Mouse (Mus musculus) cerebral cortex, adult 2 months (tissue): ENCODE results near the gene Kcnk16.

Source experiments
- WGBS: fragments of 180-500 bp; shearing (Covaris S2); methylation state at CpG from one replicate; pipeline ENCODE4 v1.1.7; 2018; 5-methylcytosine and 5-hydroxymethylcytosine counted together

Kcnk16 gene

DNA sequence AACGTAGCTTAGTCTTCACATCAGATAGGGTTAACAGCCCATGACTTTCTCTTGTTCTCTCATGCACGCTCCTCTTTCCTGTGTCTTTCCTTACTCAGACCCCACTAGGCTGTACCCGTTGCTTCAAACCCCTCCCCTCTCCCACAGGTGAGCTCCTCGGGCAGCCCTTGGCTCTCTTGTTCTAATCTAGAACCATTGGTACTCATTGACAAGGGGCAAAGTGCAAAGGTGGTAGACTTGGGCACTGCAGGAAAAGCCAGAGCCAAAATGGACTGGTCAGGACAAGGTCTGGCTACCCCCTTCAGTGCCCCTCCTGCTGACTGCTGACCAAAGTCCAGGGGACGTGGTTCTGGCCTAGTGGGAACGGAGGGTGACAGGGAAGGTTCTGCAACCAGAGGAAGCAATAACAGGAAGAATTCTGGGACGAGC lies 38.9 kb downstream of the Kcnk16 start:
- 89% methylated on average over 7 of the region's 7 CpGs for WGBS

DNA sequence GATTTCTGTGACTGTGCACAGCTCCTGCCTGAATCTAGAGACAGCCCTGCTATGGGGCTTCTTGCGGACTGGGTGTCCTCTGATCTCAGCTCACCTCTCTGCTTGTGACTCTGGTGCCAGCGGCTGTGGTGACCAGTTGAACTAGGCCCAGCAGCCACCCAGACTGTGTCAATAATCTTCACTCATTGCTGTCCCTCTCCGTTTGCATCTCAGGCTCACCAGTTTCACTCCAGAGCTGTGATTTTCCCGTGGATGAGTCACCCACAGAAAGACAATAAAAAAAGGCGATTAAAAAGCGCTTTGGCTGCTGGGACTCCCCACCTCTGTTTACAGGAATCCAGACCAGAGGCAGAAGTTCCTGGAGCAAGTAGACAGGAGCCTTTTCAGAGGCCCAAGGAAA lies 39.6 kb downstream of the Kcnk16 start:
- 76% methylated on average over 6 of the region's 6 CpGs for WGBS

DNA sequence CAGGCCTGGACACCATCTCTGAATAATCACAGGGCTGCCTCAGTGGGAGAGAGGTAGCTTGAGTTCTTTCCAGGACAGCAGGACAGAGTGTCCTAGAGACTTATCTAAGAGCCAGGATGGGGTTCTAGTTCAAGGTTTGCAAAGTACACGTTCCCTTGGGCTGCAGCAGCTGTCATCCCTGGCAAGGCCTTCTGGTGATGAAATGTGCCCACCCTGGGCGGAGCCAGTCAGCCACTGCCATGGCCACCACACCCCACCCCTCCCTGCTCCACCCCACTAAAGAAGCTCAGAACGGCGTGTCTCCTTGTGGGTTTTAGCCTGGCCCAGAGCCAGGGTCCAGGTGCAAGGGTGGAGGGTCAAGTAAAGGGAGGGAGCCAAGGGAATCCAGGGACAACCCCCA lies 40.7 kb downstream of the Kcnk16 start:
- WGBS = 79% methylated on average over 4 of the region's 4 CpGs

DNA sequence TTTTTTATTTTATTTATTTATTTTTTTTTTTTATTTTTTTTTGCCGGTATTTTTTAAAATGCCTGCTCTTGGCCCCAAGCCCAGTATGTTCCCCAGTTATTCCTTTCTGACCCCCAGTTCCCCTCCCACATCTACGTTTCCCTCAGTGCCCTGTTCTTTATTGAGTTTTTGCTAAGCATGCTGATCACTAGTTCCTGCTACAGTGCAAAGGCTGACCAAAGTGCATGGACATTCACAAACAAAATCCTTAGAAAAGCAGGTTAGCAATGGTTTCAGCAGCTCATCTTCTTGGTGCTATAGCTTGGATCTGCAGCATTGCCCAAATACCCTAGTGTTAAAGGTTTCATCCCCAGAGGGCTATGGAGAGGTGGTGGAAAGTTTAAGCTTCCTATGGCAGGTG lies 42.0 kb downstream of the Kcnk16 start:
- 55% methylated on average over 2 of the region's 2 CpGs for WGBS

DNA sequence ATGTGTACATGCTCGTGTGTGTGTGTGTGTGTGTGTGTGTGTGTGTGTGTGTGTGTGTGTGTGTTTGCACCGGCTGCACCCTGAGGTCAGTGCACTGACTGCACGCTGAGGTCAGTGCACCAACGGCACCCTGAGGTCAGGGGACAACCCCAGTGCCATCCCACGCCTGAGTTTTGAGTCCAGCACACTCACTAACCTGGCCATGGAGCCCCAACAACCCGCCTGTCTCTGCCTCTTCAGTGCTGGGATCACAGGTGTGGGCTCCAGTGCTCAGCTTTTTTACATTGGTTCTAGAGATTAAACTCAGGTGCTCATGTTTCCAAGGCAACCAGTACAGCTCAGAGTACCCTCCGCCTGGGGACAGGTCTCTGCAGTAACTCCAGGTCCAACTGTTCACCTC lies 42.5 kb downstream of the Kcnk16 start:
- 69% methylated on average over 7 of the region's 7 CpGs for WGBS

DNA sequence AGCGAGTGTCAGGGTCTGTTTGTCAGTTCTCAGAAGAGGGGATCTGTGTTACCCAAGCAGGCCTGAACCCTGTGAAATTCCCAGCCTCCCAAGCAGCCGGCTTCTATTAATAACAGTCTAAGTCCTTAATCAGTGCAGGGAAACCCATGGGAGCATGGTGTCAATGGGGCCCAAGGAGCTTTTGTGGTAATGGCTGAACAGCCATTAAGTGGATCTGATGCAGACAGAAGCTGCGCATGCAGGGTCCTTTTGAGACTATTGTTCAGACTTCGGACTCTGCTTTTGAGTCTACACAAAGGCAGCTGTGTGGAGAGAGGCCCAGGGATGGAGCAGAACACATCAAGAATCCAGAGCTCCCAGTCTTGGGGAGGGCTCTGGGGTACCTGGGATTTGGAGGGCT lies 43.5 kb downstream of the Kcnk16 start:
- WGBS = 75% methylated on average over 4 of the region's 4 CpGs

DNA sequence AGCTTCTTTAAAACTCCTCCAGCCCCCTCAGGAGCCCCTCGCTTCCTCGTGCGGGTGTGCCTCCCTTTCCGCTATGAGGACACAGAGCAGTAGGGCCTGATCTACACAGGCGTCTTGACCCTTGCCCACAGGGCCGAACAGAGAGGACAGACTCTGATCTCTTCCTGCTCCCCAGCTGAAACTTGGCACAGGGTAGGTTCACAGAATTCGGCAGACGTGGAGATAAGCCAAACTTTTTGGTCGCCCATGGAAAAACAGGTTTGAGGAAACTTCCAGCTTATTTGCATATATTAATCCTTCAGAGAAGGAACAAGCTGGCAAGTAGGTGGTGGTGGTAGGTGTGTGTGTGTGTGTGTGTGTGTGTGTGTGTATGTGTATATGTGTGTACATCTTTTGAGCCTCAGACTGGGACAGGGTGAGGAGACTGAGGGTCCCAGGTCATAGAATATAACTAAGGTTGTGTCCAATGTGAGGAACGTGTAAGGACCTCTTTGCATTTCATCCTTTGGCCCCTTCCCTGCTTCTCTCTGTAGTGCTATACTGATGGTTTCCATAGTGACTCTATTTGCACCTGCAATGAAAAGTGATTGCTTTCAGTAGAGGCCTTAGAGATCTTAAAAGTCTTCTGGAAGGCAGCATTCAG lies 44.3 kb downstream of the Kcnk16 start:
- WGBS = 49% methylated on average over 10 of the region's 10 CpGs

DNA sequence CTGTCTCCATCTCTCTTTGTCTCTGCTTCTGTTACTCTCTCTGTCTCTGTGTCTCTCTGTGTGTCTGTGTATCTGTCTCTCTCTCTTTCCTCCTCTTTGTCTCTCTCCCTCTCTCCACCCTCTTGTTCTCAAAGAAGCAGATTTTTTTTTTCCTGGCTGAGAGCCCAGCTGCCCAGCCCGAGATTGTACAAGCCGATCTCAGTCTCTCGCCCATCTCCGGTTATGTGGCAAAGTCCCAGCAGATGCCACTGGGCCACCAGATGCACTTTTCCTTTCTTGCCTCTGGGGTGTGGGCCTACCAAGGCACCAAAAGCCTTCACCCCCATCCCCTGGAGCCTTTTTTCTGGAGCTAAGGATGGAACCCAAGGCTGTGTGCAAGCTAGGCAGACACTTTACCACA lies 44.8 kb downstream of the Kcnk16 start:
- 9% methylated on average over 4 of the region's 4 CpGs for WGBS

DNA sequence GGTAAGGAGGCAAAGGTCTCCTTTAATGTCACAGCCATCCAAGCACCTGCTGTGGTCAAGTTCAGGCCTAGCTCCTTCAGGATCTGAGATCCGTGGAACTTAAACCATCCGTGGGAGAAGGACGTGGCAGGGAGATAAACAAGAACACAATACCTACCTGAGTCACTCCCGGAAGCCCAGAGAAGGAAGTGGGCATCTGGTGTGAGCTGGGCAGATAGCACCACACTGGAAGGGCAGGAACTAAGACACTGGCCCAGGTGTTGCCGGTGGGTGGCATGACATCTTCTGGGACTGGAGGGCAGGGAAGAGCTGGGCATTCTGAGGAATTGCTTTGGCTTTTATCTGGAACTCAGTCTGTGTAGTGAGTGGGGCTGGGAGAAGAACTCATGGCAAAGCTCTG lies 45.7 kb downstream of the Kcnk16 start:
- 81% methylated on average over 5 of the region's 5 CpGs for WGBS

DNA sequence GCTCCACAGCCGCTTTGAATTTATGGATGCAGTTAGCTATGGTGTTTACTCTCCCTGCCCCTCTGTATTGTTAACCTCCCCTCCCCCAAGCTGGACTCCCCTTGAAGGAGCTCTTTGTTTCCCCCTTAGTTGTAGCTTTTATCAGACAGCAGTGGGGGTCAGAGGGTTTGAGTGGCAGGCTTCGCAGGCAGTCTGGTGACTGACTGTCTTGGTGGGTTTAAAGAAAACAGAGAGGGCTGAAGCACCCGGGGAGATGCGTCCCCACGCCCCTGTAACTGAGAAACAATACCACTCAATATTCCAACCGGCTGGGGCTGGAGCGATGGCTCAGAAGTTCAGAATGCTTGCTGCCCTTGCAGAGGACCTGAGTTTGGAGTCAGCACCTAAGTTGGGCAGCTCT lies 47.9 kb downstream of the Kcnk16 start:
- WGBS = 70% methylated on average over 7 of the region's 7 CpGs

DNA sequence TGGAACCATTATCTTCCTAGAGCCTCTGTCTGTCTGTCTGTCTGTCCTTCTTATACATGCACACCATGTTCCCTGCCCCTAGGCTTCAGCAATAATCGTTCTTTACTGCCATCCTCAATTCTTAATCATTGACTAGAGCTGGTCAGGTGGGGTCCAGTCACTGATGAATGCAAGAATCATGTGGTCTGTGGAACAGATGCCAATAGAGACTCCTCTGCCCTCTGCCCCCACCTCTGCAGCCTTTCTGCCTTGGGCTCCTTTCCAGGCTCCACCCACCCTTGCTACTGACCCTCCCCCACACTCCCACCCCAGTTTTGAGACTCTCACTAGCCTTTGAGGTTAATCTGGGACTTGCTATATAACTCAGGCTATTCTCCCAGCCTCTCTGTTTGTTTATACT lies 49.1 kb downstream of the Kcnk16 start:
- 76% methylated on average over 1 of the region's 1 CpGs for WGBS

DNA sequence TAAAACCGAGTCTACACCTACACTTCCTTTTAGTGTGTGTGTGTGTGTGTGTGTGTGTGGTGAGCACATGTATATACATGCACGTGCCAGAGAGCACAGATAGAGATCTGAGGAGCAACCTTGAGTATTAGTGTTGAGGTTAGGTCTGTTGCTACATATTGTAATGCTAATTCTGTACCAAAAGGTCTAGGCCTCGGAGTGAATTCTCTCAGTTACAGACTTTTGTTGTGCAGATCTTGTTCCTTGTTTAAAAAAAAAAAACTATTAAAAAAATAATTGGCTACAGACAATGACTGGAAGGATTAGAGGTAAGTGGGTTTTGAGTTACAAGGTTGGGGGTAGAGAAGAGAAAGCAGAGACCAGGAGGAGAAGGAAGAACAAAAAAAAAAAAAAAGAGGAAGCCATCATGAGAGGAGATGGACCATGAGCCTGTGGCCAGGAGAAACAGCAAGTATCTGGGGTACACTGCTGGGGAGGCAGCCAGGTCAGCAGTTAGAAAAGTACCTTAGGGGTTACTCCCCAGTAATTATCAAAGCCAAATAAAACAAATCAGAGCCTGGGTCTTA lies 51.6 kb downstream of the Kcnk16 start:
- WGBS = 67% methylated on average over 3 of the region's 3 CpGs

DNA sequence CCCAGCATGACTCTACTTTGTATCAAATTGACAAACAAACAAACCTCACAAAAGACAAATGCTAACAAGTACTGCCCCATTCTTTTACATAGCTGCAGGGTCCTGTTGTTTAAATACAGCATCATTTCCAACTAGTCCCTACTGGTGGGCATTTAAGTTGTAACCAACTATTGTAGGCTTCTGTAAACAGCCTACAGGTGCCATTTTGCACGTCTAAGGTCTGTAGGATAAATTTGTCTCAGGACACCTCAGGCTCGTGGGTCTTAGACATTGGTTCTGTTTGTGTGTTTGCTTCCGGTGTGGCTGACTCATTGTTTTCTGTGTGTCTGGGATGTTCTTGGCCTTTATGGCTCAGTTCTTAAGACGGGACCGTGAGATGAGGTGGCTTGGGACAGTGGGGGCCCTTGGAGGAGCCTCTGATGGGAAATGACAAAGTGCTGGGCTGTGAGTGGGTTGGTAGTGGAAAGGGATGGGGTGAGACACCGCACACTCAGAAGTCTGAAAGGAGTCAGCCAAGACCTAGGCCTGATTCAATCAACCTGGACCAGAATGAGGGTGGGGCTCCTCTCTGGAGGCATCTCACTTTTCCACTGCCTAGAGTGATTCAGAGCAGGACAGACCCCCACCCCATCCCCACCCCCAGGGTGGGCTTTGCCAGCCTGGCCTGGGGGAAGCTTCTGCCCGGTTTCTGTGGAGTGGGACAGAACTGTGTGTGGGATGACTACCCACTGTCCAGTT lies 52.3 kb downstream of the Kcnk16 start:
- WGBS = 87% methylated on average over 7 of the region's 7 CpGs

DNA sequence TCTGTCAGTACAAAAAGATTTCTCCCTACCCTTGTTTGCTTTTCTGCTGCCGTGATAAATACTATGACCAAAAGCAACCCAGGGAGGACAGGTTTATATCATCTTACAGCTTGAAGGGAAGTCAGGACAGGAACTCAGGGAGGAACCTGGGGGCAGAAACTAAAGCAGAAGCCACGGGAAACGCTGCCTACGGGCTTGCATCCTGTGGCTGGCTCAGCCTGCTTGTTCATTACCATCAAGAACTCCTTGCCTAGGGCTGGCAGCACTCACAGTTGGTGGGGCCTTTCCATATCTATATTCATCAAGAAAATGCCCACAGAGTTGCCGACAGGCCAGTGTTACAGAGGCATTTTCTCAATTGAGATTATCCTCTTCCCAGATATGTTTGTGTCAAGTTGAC lies 53.2 kb downstream of the Kcnk16 start:
- WGBS = 74% methylated on average over 5 of the region's 5 CpGs

DNA sequence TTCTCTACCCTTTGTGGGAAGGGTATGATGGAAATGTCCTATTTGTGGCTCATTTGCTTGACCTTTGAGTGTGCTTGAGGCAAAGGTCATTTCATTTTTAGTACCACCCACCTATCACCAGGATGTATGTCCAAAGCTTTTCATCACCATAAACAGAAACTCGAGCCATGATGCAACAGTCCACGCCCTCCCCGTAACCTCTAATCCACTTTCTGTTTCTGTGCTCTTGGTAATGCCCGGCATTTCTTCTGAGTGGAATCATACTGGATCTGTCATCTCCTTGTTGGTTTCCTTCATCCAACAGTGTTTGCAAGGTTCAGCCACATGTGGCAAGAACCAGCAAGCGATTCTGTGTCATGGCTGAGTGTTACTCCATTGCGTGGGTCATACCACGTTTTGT lies 54.9 kb downstream of the Kcnk16 start:
- WGBS = 90% methylated on average over 7 of the region's 7 CpGs

DNA sequence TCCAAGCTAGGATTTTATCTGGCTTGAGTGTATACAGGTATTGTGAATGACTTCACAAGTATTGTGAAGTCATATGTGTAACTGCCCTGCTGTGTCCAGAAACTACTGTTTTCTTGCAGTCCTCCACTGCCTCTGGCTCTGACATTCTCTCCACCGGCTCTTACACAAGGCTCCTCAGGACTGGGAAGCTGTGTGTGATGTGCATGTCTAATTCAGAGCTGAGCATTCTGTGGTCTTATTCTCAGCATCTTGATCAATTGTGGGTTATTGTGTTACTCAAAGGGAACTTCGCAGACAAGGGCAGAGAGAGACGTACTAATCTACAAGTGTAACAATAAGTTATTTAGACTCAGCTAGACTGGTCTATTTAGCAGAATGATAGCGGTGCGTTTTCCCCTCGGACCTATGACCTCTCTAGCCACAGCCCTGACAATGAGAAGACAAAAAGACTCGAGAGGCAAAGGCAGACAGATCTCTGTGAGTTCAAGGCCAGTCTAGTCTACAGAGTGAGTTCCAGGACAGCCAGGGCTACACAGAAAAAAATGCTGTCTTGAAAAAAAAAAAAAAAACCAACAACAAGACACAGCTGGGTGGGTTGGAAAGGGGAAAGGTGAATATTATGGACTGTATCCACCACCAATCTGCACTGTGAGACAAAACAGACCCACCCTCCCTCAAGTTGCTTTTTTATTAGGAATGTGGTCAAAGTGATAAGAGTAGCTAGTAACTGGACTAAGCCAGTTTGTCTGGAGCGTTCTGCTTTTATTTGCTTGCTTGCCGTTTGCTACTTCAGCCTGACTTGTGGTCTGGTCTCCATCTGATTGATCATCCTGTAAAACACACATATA lies 57.0 kb downstream of the Kcnk16 start:
- 72% methylated on average over 9 of the region's 9 CpGs for WGBS
